In genomic region chr8:71598375-71598774, GRCm38 (mm10) we compare ENCODE assay signal across 22 mouse cellular contexts. TPM values are rescaled to one million over a fixed set of nuclear protein-coding genes. Genes with fewer than 3 reads are reported as not detected.
"Had no signal": no experiment of that assay in that cellular context is flagged by ENCODE, and none has a peak within 500 bp of the region (broad histone marks: within the 10 kb centered on the region; RNA-seq: fewer than 3 reads in every experiment).

No protein-coding gene starts in this region.

- H3K4me3 ChIP-seq: midbrain, embryonic 10.5 days; midbrain, embryonic 12.5 days; myocyte; neural tube, embryonic 13.5 days; neural tube, embryonic 15.5 days had no signal

- DNase-seq: lung, adult 18-20 months; lung, embryonic 14.5 days; lung, postnatal 10 days; lung, postnatal 4 days; midbrain, embryonic 14.5 days; retina, postnatal 1 day; right cerebral cortex, adult 18-20 months; right cerebral cortex, postnatal 25 days; right cerebral cortex, postnatal 4 days; thymus, adult 18-20 months; thymus, postnatal 14 days; thymus, postnatal 36 days had no signal

- H3K27ac ChIP-seq: midbrain, embryonic 10.5 days; midbrain, embryonic 12.5 days; neural tube, embryonic 13.5 days; neural tube, embryonic 15.5 days had no signal

RNA-seq across cellular contexts. Expression of gene Nxnl1, which starts 32.0 kb away (rescaled TPM):
- total RNA-seq: megakaryocyte-erythroid progenitor cell, adult 5-6 weeks had no signal
- polyA plus RNA-seq: midbrain, embryonic 10.5 days; midbrain, embryonic 12.5 days; midbrain, embryonic 14.5 days; midbrain, embryonic 16.5 days; neural tube, embryonic 11.5 days; neural tube, embryonic 13.5 days; neural tube, embryonic 15.5 days; small intestine, adult 2 months; stomach, embryonic 14.5 days had no signal
